Mouse (Mus musculus): ENCODE results near the gene Barhl1.

DNA sequence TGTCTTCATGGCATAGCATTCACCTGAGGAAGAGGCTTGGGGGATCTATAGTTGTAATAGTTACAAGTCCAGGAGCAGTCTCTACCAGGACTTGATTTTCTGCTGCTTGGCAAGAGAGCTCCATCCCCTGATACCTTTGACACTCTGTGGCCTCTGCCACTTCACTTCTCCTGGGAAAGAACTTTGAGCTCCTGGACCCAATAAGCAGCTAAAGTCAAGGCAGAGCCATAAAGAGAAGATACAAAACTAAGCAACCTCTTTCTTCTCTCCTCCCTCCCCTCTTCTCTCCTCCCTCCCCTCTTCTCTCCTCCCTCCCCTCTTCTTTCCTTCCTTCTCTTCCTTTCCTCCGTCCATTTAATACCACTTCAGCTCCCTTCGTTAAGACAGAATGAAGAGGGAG lies 2.3 kb downstream of the Barhl1 start:
- TF ChIP-seq EP300 (IDR thresholded peaks at IDR 0.05; ENCODE audit: low read depth): no peak
- TF ChIP-seq CTCF (IDR thresholded peaks at IDR 0.05; ENCODE audit: low read depth): no peak
